Mouse (Mus musculus) cerebellum, adult 2 months (tissue): ENCODE measurements at regions not wholly inside any gene's neighbourhood (a gene's known extent, or its start where the extent isn't known, plus 50 kb on each side); places are given as distances from the start of the nearest gene placed in this dataset.

ENCODE experiments used
- DNase-seq, 2 experiments: peaks; one replicate each; pipeline ENCODE4 v3.0.0; 2021
- H3K27ac ChIP-seq: fragments of 200-500 bp; 2 replicates; pipeline ENCODE4 v1.5.1; 2012; ENCODE audit warnings: low read length, control low read depth, inconsistent platforms; ENCODE audit not compliant: insufficient read depth
- H3K27me3 ChIP-seq: fragments of 200-500 bp; 2 replicates; pipeline ENCODE4 v1.6.1; 2012; ENCODE audit warnings: inconsistent platforms, mild to moderate bottlenecking, low read length, moderate library complexity; ENCODE audit not compliant: control insufficient read depth, insufficient read depth
- H3K4me1 ChIP-seq: fragments of 200-500 bp; 2 replicates; pipeline ENCODE4 v1.6.1; 2011; ENCODE audit warnings: low read length; ENCODE audit not compliant: control insufficient read depth, insufficient read depth
- H3K4me3 ChIP-seq: fragments of 200-500 bp; replicated peaks from 2 replicates; pipeline ENCODE3; 2011; ENCODE audit warnings: mild to moderate bottlenecking, low read depth, low read length, control low read depth; ENCODE audit not compliant: insufficient read depth
- CTCF ChIP-seq: fragments of 200-500 bp; IDR thresholded peaks from 2 replicates; pipeline ENCODE4 v1.5.1; 2011; ENCODE audit warnings: low read depth, mild to moderate bottlenecking, control low read depth, low read length, moderate library complexity, borderline replicate concordance; ENCODE audit not compliant: insufficient read depth
- POLR2A ChIP-seq: fragments of 200-500 bp; IDR thresholded peaks from 2 replicates; pipeline ENCODE4 v1.6.1; 2011; ENCODE audit warnings: low read length, control low read depth, borderline replicate concordance; ENCODE audit not compliant: insufficient read depth
- WGBS: fragments of 180-500 bp; shearing (Covaris S2); methylation state at CpG from one replicate; pipeline ENCODE4 v1.1.7; 2018; 5-methylcytosine and 5-hydroxymethylcytosine counted together

DNA sequence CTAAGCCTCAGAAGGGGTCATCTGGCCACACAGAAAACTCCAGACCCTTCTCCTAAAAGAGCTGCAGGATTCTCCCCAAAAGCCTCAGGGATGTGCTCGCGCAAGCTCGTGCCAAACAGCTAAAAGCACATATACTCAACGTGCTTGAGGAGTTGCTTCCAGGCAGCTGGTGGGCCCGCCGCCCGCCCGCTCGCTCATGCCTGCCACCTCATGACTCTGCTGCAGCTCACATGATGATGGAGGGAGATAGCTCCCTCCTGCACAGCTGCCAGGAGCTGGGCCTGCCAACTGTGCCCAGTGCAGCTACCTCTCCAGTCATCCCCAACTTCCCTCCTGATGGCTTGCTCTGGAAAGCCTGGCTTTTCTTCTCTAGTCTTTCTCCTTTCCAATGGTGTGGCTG, 87.2 kb downstream of the Gm26897 start:
- no peak overlapping the region for H3K4me3 ChIP-seq
- 43% methylated on average over 9 of the region's 9 CpGs for WGBS
- no peaks in the 10 kb centered on the region for H3K4me1 ChIP-seq
- H3K27me3 ChIP-seq = no peaks in the 10 kb centered on the region
- H3K27ac ChIP-seq = no peak overlapping the region
- TF ChIP-seq POLR2A = no peak
- no peak for TF ChIP-seq CTCF
- no peak for DNase-seq

DNA sequence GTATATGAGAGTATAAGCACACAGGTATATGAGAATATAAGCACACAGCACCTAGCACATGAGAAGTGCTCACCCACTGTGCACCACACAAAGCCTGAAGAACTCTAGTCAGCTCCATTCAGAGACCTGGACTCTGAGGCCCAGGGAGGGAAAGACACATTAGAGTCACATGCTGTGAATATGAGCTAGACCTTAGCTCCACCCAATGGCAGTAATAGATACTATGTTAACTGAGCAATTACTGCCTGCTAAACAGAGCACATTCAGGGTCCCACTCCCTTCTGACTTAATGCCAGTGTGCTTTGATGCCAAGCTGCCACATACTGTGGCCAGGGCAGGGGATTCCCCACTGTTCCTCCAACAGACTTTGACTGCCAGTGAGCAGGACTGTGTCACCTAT, 89.2 kb downstream of the Gm26897 start:
- DNase-seq = no peak
- Histone ChIP-seq H3K4me1 (no peaks in the 10 kb centered on the region), H3K27ac (no peak overlapping the region), H3K4me3 (no peak overlapping the region), H3K27me3 (no peaks in the 10 kb centered on the region)
- TF ChIP-seq CTCF (no peak), POLR2A (no peak)

DNA sequence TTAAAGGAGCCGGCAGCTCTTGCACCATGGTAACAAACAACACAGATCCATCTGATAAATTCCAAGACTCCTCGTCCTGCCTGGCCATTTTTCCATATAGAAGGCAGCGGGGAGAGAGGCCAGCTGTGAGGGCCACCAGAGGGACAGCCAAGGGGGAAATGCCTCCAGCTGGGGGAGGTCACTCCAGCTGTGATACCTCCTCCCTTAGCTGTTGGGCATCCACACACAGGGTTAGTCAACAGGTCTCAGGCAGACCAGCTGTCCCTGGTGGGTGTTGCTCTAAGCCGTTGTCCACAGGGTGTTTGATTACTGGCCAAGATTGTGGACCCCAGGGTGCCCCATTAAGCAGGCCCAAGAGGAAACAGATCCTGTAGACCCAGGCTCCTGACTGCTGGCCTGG, 89.7 kb downstream of the Gm26897 start:
- H3K4me1 ChIP-seq = no peaks in the 10 kb centered on the region
- no peak for DNase-seq
- WGBS = 19% methylated on average over 4 of the region's 4 CpGs
- no peak overlapping the region for H3K4me3 ChIP-seq
- H3K27ac ChIP-seq = no peak overlapping the region
- no peaks in the 10 kb centered on the region for H3K27me3 ChIP-seq
- TF ChIP-seq CTCF = no peak
- no peak for TF ChIP-seq POLR2A

DNA sequence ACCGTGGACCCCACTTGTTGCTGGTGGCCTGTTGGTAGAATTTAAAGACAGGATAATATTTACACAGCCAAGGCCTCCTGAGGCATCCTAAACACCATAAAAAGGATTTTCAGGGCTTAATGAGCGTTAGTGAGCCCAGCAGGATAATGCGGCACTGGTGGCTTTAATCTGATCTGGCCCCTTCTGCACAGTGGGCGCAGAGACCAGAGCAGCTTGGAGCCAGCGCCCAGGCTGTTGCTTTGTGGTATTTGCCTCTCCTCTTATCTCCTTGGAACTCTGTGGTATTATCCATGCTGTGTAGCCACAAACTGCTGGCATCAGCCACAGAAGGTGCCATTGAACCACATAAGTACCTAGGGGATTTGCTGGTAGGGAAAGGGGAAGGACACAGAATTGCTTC, 90.1 kb downstream of the Gm26897 start:
- Histone ChIP-seq H3K27ac (no peak overlapping the region), H3K27me3 (no peaks in the 10 kb centered on the region), H3K4me3 (no peak overlapping the region), H3K4me1 (no peaks in the 10 kb centered on the region)
- no peak for DNase-seq
- 22% methylated on average over 5 of the region's 5 CpGs for WGBS
- TF ChIP-seq CTCF (no peak), POLR2A (no peak)

DNA sequence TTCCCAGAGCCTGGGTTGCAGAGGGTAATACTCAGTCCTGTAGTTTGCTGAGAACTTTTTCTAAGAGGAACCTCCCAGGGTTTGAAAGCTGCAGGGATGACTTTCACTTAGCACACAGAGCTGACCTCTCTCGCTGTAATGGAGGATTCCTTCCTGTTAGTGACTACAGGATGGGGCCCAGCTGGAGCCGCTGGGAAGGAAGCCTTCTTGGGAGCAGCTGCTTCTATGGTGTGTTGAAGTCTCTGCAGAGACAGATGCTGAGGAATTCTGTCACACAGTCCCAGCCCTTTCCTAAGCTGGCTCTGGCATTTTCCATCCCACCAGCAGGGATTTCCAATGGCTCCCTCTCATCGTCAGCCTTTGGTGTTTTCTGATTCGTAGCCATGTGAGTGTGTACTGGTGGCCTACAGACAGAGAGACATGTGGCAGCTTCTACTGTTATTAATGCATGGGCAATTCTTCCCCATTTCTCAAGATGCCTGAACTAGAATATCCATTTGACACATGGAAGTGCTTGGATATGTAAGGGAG, 90.9 kb downstream of the Gm26897 start:
- Histone ChIP-seq H3K4me3 (no peak overlapping the region), H3K27me3 (no peaks in the 10 kb centered on the region), H3K4me1 (no peaks in the 10 kb centered on the region), H3K27ac (no peak overlapping the region)
- 50% methylated on average over 4 of the region's 4 CpGs for WGBS
- TF ChIP-seq CTCF (no peak), POLR2A (no peak)
- DNase-seq = no peak

DNA sequence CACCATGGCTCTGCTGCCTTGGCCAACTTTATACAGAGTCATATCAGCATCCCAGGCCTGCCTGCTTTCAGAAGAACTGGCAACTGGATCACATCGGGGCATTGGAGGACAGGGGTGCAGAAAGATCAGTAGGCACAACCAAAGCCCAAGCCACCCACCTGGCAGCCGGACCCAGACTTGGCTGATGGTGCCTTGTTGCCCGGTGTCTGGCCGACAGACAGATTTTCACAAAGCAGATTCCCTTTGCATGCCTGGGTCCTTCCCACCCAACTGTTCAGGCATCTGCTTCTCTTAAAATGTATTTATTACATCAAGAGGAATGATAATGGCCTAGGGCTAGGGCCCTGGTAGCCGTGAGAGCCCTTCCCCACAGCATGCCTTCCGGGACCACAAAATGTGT, 96.2 kb downstream of the Gm26897 start:
- peaks cover 2% of the 10 kb centered on the region; the same call in 1 of the 2 replicates for H3K27me3 ChIP-seq
- no peak overlapping the region for H3K27ac ChIP-seq
- 22% methylated on average over 6 of the region's 6 CpGs for WGBS
- TF ChIP-seq POLR2A = no peak
- no peak for TF ChIP-seq CTCF
- no peak overlapping the region for H3K4me3 ChIP-seq
- H3K4me1 ChIP-seq = no peaks in the 10 kb centered on the region; the same call in 1 of the 2 replicates
- DNase-seq = no peak

DNA sequence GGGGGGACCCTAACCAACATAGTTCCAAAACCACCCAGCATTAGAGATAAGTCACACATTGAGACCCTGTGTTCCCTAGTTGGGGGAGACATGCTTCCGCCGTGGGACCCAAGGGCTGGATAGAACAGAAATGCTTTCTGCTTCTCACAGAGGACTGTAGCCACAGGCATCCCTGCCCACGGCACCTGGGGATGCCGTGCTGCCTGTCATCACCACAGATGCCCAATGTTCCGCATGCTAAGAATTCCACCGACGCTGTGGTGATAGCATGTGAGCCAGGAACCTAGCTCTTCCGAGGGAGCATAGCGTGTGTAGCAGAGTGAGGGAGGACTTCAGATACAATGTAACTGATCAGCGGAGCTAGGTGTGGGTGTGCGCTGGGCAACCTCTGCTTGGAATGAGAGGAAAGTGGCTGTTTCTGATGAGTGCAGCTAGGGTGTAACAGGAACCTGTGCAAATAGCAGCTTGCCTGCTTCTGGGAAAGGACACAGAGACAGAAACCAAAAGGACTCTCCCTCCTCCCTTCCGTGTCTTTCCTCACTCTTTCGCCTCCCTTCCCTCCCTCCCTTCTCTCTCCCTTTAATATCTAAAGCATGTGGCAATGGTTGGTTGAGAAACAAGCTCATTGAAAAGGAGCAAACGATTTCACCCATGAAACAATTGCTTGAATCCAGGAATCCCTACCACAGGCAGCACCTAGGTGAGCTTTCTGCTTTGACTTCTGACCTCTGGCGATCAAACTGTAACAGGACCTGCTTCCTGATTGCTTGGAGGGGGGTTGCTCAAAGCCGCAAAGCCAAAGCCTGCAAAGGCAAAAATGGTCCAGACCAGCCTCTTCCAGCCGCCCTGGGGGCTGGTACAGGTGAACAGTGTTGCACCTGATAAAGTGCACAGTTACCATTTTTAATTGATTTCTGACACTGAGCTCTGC, 102.3 kb downstream of the Gm26897 start:
- no peak overlapping the region for H3K27ac ChIP-seq
- TF ChIP-seq POLR2A (no peak), CTCF (no peak)
- WGBS = 33% methylated on average over 17 of the region's 17 CpGs

DNA sequence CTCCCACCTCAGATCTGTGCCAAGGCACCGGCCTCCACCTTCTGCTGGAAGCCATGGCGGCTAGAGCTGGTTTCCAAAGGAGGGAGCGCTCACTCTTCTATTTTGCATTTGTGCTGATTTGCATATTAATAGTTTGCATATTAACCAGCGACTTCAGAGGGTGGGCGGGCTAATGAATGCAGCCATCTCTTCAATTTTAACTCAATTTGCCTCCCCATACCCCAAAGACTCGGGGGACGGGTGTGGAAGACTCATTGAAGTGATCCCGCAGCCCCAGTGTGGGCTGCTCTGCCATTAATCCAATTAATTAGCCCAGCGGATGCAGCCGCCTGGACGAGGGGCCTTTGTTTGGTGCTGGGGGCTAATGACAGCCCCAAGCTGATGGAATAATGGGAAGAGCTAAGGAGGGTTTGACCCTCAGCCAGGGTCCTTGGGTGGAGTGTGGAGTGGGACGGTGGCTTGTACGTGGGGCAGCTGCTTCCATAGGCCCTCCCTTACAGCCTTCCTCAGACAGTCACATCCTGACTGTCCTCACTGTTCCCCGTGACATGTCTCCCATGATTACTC, 103.0 kb downstream of the Gm26897 start:
- no peak overlapping the region for H3K4me3 ChIP-seq
- TF ChIP-seq CTCF (no peak), POLR2A (no peak)
- no peak overlapping the region for H3K27ac ChIP-seq
- 19% methylated on average over 14 of the region's 14 CpGs for WGBS
- DNase-seq = no peak
- H3K4me1 ChIP-seq = no peaks in the 10 kb centered on the region; the same call in 1 of the 2 replicates
- peaks cover 1% of the 10 kb centered on the region; the same call in 1 of the 2 replicates for H3K27me3 ChIP-seq

More for the DNA sequence above, 102.3 kb downstream of the Gm26897 start:
- Histone ChIP-seq H3K4me3 (no peak overlapping the region), H3K27me3 (peaks cover 4% of the 10 kb centered on the region), H3K4me1 (no peaks in the 10 kb centered on the region; the same call in 1 of the 2 replicates)
- DNase-seq = no peak
